Mouse (Mus musculus): ENCODE results near the gene Ube2v1.

Gene Ube2v1

DNA sequence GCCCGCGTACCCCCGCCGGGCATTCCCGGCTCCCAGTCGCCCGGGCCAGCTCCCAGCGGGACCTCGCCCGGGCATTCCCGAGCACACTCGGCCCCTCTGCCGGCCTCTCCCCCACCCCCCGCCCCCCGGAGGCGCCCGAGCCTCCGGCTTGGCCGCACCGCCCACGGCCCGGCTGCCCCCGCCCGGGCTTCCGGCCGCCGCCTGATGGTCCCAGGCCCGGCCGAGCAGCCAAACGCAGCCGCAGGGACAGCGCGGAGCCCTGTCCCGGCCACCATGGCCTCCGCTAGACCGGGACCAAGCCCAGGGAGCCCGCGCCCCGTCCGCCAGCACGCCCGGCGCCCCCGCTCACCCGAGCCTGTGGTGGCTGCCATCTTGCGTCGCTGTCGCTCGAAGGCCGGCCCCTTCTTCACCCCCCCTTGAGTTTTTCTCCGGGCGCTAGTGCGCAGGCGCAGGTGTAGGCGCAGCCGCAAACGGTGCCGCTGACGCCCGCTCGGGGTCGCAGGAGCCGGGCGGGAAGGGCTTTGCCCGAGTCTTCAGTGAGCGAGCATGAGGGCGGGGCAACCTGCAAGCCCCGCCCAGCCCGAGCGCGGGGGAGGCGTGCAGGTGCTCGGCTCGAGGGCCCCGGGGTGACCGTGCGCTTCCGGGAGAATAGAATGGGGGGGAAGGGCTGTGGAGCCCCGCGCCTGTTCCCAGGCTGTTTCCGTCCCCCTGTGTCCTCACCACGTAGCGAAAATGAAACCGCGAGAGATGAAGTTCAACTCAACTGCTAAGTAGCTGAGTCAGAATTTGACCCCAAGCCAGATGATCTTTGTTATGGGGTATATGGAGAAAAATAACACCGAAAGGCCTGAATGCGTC is at the start of gene Ube2v1:
TSS of gene Ube2v1 (minus strand) at position 505 of the 858 bp plus-strand sequence.
- peak; percentile 97 to 98 for DNase-seq (ENCODE audit: low spot score in 2 of 2)

DNA sequence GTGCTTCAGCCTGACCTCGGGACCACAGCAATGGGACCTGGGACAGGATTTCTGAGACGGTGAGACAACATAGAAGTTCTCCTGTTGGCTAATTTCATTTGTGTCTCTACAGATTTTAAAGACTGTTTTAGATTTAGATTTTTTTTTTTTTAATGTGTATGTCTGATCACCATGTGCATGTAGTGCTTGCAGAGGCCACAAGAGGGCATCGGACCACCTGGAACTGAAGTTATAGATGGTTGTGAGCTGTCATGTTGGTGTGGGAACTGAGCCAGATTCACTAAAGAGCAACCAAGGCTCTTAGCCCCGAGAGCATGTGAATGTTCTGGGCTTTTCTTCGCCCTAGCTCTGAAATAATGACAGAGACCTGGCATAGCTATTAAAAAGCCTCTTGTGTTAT is 48.8 kb upstream of the Ube2v1 start:
- peak; percentile 50 to 68 for DNase-seq (ENCODE audit: low spot score in 2 of 2)

DNA sequence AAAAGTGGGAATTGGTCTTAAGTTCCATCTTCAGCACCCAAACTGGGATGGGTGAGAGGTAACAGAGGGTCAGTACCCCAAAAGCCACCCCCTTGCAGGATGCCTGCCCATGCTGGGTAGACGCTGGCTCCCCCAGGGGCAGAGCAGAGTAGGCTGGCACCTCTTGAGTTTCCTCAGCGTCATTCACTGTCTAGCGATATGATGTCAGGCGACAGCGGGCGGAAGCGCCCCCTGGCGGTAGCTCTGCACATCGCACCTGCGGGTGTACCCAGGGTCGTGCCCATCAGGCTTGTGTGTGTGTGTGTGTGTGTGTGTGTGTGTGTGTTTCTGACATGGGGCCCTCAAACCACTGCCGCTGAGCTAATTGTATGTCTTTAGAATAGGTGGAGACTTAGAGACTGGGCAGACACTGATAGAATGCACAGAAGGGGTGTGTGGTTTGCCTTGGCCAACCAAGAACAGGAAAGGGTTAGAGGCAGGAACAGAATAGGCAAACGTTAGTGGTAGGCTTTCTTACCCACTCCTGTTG is 48.1 kb upstream of the Ube2v1 start:
- peak; percentile 80 to 91 for DNase-seq (ENCODE audit: low spot score in 2 of 2)

DNA sequence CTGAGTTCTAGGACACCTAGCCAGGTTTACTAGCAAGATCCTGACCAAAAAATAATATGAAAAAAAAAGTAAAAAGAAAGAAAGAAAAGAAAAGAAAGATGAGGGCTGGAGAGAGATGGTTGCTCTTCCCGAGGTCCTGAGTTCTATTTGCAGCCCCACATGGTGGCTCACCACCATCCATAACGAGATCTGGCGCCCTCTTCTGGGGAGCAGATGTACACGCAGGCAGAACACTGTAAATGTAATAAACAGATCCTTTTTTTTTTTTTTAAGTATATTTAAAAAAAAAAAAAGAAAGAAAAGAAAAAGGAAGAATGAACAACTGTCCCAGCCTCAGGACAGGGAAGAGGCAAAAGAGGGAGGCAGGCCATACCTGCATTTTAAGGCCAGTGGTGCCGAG is 46.7 kb upstream of the Ube2v1 start:
- no peak for DNase-seq (ENCODE audit: low spot score in 2 of 2)

DNA sequence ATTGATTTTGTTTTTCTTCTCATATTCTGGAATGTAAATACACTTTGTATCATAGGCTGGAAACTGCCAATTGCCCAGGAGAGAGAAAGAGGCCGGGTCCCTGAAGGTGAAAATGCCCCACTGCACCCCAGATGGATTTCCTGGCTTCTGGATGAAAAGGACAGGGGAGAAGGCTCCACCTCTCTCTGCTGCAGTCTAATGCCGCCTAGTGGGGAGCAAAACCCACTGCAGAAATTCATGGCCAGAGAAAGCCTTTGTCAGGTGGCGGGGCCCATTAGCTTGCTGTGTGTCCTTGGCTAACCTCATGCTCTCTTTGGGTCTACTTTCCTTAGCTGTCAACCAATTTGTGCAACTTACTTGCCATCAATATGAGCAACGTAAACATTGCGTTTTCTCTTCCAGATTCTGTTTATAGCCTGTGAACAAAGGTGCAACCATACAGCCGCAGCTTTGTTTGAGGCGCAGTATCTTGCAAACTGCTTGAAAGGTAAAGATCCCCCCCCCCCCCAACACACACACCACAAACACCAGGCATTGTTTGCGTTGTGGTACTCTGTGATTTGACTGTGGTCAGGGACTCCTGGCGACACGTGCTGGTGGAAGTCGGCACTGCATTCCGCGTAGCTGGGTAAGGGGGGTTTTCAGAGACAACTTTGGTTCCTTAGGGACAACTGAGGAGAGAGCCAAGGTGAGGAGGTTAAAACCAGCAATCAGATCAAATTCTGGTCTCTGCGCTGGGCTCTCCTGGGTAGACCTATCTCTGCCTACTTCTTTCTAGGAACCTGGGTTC is 43.4 kb upstream of the Ube2v1 start:
- no peak for DNase-seq (ENCODE audit: low spot score in 2 of 2)

DNA sequence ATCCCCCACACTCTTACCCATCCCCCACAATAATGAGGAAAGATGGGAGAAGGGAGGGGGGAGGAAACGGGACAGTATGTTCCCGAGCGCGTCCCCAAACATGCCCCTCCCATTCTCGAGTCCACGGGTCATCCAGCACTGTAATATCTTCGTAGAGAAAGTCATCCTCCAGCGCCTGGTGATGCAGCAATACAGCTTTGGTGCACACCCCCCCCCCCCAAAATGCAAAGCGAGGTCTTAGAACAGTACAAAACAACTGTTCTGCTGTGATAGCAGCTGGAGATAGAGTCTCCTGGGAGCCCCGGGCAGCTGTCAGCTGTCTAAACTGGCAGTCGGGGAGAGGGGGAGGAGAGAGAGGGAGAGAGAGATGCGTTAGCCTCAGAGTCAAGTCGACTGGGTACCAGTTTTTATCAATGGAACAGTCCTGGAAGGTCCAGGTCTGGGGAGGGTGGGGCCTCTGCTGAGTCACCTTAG is 40.4 kb upstream of the Ube2v1 start:
- DNase-seq (ENCODE audit: low spot score in 2 of 2) = peak in 1 of 2 experiments; percentile 48

DNA sequence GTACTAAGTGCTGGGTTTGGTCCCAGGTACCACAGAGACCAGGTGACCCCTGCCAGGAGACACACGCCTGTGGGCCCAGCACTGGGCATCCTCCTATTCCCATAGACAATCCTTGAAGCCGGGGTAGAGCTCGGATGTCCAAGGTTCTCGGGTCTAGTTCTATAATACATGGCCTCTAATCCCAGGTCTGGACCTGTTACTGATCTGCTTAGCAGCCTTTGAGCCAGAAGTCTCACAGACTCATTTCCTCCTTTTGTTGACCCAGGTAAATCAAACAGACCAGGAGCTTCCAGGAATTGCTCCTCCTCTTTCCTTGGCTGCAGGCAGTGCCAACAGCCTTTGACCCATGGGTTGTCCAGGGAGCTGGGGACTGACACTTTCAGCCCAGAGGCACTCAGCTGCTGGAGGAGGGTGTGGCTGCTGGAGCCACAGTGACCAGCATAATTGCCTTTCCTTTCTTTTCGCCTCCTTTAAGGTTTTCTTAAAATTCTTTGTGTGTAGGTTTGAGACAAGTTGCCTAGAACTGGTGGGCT is 39.3 kb upstream of the Ube2v1 start:
- DNase-seq (ENCODE audit: low spot score in 2 of 2) = no peak

DNA sequence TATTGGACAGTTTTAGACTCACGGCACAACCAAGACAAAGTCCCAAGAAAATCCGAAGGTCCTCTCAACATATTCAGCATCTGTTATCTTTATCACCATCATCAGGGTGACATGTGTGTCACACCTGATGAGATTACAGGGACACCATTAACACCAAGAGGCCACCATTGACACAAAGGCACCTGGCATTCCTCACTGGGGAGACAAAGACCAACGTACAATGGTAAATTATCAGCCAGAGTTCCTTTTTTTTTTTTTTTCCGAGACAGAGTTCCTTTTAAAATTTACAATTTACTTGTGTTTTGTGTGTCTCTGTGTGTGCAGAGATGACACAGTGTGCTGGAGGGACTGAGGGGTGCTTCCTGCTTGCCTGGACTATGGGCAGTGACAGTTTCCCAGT is 37.5 kb upstream of the Ube2v1 start:
- no peak for DNase-seq (ENCODE audit: low spot score in 2 of 2)

DNA sequence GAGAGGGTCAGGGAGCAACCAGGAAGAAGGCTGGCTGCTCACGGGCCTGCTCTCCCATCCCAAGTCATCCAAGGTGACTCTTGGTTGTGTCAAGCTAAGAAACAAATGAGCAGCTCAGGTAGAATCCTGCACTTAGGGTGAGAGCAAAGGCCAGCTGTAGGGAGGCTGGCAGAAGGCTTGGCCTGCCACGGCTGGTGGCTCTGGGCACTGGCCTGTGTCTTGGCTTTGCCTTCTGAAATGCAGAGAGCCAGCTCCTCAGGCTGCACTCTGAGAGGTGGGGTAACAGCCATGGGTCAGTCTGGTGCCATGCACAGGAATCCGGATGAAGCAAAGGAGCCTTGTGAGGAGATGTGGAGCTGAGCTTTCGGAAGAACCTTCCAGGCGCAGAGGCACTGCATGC is 36.5 kb upstream of the Ube2v1 start:
- DNase-seq (ENCODE audit: low spot score in 2 of 2) = no peak

DNA sequence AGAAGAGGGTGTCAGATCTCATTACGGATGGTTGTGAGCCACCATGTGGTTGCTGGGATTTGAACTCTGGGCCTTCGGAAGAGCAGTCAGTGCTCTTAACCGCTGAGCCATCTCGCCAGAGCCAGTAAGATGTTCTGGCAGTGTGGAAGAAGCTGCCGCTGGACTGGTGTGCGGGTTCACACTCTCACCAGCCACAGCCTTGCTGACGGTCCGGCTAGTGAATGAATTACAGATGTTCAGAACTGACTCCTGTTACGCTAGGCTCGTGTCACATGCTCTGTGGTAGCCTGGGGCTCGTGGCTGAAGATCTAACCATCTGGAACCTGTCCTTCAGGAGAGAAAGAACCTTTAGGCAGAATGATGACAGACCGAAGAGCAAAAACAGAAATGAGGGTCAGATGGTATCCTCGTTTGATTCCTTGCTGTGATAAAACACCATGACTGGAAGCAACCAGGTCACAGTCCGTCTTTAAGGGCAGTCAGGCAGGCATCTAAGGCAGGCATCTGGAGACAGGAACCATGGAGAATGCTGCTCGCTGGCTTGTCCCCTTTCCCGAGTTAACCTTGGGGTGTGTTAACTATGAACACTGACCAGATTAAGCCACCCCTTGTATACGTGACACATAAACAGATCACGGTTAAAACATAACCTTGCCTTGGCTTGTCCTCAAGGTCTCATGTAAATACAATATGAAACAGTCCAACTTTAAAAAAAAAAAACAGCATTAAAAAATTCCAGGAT is 34.2 kb upstream of the Ube2v1 start:
- no peak for DNase-seq (ENCODE audit: low spot score in 2 of 2)

DNA sequence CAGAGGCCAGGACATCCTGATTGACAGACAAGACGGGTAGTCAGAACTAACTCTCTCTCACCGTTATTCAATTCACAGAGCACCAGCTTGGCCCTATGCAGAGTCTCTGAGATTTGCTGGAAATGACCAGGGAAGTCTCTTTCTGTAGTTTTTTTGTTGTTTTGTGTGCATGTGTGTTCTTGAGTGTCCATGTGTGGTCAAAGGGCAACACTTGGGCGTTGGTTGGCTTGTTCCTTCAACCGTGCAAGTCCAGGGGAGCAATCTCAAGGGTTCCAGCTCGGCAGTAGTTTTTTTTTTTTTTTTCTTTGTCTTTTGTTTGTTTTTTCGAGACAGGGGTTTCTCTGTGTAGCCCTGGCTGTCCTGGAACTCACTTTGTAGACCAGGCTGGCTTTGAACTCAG is 30.8 kb upstream of the Ube2v1 start:
- DNase-seq (ENCODE audit: low spot score in 2 of 2) = no peak

DNA sequence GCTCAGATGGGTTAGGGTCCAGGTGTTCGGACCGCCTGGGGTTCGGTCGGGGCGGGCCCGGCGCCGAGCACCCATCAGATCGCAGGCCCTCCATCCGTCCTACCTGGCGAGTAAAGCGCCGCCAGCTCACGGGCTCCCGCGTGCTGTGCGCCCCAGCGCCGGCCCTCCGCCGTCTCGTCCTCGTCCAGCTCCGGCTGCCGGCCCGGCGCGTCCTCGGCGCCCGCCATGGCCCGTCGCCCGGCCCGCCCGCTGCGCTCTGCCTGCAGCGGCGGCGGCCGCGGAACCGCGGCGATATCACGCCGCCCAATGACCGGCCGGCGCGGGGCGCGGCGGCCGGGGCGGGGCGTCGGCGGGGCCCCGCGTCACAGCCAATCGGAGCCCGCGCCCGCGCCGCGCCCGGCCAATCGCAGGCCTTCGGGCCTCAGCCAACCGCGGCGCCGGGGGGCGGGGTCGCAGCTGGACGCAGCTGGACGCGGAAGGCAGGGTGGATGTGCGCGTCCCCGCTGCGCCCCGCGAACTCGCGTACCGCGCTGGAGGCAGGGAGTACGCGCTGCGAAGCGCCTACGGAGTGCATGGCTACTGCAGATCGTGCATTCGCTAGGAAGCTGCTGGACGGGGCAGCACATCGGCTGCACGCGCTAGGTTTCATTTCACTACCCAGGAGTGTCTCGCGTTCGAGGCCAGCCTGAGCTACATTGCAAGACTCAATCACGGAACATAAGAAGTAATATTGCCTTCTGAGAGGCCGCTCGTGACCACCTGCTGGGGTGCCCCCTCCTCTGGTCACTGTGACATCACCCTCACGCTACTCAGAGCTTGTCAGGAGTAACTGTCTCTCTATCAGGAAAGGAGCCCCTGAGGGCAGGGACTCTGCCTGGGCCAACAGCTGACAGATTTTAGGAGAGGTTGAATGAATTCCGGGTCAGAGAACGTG is 29.6 kb upstream of the Ube2v1 start, which contains the start of gene Gm20431:
TSS of gene Gm20431 (minus strand) at position 227 of the 934 bp plus-strand sequence.
- DNase-seq (ENCODE audit: low spot score in 2 of 2) = peak; percentile 92 to 93

DNA sequence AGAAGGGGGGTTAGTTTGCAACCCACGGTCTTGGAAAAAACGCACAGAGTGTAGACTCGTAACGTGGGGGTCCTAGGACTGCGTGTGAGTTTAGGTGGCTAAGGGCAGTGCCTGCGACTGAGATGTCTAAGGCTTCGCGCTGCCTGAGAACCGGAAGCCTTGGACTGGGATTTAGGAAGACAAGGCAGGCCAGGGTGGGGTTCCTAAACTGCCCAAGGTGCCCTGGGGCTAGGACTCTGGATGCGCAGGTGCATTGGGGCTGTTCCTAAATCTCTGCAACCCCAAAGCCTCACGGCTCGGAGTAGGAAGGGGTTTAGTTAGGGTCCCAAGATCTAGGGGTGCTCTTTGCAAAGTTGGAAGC is 28.7 kb upstream of the Ube2v1 start:
- DNase-seq (ENCODE audit: low spot score in 2 of 2) = no peak

DNA sequence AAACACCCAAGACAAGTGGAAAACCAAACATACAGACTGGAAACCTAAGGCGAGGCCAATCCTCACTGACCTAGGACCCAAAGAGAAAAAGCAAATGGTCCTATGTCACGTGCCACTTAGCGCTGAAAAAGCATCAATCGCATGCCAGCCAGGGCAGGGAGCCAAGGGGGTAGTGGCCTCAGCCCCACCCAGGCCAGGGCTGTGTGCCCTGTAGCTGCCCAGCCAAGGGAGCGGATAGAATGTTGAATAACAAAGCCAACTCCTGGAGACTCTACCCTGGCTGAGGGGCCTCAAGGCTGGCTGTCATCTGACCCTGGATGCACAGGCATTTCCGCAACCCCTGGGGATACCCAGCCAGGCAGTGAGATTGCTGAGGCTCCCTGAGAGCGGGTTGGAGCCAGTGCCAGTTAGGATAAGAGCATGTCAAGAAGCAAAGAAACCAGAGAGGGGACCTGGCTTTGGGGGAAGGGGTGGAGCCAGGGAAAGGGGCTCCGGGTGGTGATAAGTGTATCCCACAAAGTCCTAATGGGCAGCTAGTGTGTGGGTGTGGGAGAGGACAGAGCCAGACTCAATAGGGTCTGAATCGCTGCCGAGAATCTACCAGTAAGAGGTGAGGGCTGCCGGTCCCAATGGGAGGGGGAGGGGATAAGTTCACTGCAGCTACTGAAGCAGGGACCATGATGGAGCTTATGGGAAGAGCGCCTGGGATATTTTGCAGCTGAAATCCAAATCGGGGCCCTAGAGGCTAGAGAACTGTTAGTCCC is 28.1 kb upstream of the Ube2v1 start:
- DNase-seq (ENCODE audit: low spot score in 2 of 2) = no peak

DNA sequence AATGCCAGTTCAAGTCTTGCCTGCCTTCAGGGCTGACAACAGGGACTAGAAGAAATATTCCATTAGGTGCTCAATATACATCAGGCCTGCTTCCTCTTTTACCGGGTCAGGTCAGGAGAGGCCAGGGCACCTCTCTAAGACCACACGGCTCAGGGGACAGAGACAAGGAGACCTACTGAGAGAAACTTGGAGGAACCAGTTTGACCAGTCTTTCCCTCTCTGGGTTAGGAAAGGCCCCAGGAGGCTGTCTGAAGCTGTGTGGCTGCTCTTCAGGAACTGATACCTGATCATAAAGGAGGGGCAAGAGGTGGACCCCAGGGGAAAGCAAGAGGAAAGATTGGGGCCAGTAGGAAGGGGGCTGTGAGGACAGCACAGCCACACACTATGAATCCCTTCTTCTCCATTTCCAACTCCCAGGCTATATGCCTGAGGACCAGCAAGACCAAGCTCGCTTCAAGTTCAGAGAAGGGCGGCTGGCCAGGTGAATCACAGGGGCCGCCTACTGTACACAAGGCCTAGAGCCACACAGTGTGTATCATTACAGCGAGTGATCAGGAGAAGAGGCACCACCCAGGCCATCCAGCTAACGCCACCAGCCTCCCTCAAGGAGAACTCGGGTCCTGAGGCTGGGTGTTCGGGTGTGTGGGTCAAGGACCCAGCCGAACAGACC is 27.4 kb upstream of the Ube2v1 start:
- DNase-seq (ENCODE audit: low spot score in 2 of 2) = no peak

DNA sequence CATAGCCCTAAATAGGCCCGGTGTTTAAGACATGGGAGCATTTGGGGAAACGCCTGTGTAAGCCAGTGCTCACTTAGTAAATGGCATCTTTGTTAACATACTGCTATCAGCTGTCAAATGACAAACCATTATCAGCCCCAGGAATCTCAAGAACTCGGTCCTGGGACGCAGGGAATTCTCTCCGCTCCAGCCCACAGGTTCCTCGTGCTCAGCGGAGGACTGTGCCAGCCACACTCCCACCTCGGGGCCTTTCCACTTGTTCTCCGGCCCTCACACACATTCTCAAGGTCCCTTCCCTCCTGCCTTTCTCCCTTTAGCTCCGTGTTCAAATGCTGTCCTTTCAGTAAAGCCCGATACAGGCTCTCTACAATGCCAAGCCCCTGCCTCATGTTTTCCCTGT is 26.8 kb upstream of the Ube2v1 start:
- no peak for DNase-seq (ENCODE audit: low spot score in 2 of 2)

DNA sequence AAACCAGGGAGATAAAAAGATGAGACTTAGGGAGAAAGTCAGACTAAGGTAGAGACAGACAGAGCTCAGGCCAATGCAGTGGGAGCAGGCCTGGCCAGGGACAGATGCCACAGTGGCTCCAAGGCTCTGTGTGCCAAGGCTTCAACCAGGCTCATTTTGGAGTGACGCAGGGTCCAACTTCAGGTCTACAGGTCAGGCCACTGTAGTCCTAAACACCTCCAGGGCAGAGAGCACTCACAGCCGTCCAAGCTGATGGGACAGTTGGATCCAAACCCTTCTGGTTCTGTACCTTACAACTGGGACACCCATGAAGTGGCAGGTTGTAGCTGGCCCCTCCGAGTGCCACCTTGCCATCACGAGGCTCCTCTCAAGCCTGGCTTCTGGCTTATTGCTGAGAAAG is 26.1 kb upstream of the Ube2v1 start:
- no peak for DNase-seq (ENCODE audit: low spot score in 2 of 2)

DNA sequence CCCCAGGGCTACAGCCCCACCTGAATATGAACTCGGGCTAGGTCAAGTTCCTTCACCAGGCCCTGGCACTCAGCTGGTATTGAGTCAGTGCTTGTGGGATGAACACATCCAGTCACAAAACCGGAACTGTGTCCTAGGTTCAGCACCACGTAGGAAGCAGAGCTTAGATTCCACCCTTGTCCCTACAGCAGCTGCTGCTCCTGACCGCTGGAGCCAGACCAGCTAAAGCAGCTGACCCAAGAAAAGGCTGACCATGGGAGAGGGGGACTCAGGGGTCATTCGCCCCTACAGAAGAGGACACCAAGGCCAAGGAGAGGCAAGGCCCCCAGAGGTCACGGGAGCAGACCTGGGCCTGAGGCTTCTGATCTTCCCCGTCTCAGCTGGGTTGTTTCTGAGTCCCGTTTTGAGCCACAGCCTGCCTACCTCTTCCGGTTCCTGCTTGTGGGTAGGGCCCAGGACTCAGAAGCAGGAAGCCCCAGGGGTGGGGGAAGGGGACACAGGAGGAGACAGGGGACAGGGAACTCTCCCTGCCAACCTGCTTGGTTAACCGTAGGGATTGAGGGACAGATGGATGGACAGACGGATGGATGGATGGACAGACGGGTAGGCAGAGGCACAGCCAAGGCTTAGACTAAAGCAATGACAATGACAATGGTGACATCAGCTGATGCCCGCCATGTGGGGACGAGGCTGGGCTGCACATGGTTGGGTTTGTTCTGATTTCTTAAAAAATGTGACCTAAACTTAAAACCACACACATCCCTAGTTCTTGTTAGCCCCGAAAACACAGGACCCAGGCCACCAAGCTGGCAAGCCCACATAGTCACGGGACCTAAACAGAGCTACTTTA is 25.0 kb upstream of the Ube2v1 start:
- peak; percentile 56 to 57 for DNase-seq (ENCODE audit: low spot score in 2 of 2)
